Mouse (Mus musculus) leukemia stem cell, adult 10-12 weeks (primary cell): ENCODE measurements around the gene Acvr1. TPM values are rescaled to one million over a fixed set of nuclear protein-coding genes. Genes with fewer than 3 reads are reported as not detected.

ENCODE experiments used
- polyA plus RNA-seq: library from polyadenylated mRNA; stranded (reverse); fragments of >175 nt; gene quantifications from 2 replicates; pipeline ENCODE4 v1.2.3, GENCODE M21; 2012; ENCODE audit warnings: low replicate concordance

Gene Acvr1
- polyA plus RNA-seq, result 0.23 and 1.4 TPM in 2 replicates

GRCm38 (mm10) chr2:58567066-58567810 lies at the start of gene Acvr1, which contains the start of gene Upp2:
TSS of gene Acvr1 (minus strand) at chr2:58567157.
TSS of gene Upp2 (plus strand) at chr2:58567298.

DNA sequence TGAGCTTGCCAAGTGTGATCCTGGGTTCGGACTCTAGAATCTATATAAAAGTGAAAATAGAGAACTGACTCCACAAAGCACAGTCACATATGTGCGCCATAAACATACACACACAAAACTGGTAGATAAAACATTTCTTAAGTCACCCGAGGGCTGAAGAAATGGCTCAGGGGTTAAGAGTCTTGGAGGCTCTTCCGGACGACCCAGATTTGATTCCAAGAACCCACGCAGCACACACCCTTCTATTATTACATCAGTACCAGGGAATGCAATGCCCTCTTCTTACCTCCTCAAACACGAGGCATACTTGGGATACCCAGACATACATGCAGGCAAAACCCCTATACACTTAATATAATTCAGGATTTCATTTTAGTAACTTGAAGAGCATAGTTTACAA lies 97.1 kb downstream of the Acvr1 start, which contains the start of gene Gm17409:
Gm17409 (plus strand) TSS at position 301 of the 400 bp plus-strand sequence.

DNA sequence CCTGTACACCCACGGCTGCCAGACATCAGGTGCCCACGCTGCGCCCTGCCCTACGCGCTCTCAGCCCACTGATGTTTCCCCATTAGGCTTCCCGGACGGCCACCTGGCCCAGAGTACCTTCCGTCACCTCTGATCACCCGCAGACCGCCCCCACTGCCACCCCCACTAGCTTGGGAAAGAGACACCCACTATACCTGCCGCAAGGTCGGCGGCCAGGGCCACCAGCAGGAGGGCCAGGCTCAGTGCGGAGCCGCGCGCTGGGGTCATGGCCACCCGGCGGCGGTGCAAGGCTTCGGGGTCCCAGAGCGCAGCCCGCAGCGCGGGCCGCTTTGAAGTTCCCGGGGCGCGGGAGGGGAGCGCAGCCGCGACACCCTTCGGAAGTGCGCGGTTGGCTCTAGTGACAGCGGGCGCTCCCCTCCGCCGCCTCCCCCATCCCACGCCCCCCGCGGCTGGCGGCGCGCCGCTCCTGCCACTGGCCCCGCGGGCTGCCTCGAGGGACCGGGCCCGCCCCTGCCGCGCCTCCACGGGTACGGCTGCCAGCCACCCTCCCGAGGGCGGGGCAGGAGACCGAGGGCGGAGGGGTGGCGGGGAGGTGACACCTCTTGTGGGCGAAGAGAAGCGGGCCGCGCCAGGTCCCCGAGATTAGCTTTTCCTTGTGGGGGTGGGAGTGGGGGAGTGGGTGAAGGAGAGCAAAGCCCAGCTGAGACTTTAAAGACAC lies 209.4 kb downstream of the Acvr1 start, which contains the start of gene Acvr1c:
Acvr1c (minus strand) TSS at position 482 of the 718 bp plus-strand sequence.

Other genes starting within 250 kb of the Acvr1 start
- gene Acvr1c, start 209.3 kb downstream of the Acvr1 start, polyA plus RNA-seq, result not detected in 2 replicates
- not detected in 2 replicates for gene Gm17409, start 97.0 kb downstream of the Acvr1 start, polyA plus RNA-seq
- not detected in 2 replicates for gene Upp2, start 141 bp upstream of the Acvr1 start, polyA plus RNA-seq